Mouse (Mus musculus): Measurements from ENCODE around the gene Med23.

Gene Med23

DNA sequence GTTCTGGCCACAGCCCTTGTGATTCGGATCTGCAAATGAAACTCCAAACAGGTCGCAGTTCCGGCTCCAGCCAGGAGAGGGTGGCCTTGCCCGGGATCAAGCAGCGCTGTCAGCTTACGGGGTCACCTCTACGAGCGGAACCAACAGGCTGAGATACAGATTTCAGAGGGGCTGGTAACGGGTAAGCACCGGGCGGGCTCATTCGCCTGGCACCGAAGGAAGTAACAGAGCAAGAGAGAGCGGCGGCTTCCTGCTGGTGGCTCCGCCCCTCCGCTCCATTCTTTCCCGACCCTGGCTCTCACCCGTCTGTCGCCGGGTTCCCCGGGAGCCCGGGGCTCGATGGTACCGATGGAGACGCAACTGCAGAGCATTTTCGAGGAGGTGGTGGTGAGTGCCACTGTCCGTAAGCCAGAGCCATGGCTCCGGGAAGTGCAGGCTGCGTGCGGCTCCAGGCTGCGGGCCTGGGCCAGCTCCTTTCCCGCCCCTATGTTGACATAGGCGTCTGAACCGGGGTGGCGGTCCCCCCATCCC lies at the start of gene Med23:
Gene Med23, plus strand, starts transcription at position 227 of the 531 bp plus-strand sequence.
- in situ Hi-C loops (cut with MboI, MseI) = no loop called here

DNA sequence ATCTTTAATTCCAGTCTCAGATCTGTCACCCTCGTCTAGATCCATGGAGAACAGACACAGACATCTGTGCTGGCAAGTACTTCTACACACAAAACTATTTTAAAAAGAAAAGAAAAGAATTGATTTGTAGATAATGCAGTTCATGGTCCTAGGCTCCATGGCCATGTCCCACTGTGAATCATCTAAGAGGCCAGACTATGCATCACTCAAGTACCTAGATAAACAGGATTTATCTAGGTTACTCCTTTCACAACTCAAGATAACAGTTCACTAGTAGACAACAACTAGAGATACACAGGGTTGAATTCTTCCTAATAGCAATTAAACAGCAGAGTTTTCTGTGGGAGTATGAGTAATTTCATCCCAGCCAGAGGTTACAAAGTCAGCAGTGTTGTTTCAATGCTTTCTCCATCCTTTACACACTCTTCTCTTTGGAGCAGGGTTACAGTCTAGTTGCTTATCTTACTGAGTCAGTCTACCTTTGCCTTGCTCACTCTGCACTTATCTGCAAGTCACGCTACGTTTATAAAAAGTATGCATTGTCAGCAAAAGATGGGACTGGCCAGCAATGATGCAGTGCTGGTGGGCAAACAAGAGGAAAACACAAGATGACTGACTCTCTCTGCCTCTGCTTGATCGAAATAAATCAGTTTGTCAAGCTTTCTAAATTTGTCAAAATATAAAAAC lies 47.7 kb upstream of the Med23 start:
- in situ Hi-C loops (cut with MboI, MseI) = no loop called here

DNA sequence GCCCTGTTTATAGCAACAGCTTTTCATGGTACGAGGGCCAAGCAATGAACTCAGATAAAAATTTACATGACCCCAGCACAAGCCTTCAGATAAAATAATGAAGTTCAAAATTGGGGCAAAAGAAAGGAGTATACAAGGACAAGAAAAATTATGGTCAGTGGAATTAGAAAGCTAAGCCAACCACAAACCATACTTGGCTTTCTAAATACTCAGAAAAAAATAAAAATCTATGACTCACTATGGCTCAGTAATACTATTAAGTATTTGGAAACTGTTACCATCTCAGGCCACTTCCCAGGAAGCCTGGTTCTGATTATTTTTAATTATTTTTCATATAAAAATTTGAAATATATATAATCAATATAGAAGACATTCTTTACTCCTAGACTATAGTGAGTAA lies 46.9 kb upstream of the Med23 start:
- in situ Hi-C loops (cut with MboI, MseI) = no loop called here

DNA sequence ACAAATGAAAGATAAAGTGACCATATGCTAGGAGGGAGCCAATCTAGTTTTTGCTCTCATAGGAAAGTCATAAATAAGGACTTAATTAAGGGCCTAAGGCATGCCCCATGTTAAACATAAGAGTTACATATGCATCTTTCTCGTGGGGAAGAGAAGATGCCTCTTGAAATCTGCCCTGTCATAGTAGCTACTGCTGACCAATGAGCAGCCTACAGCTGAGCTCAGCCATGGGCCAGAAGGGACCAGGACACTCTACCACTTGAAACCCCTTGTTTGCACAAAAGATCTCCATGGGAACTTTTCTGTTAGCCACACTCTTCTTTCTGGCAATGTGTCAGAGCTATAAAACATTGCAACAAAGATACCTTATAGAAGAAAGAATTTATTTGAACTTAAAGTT lies 46.5 kb upstream of the Med23 start:
- in situ Hi-C loops (cut with MboI, MseI) = no loop called here

DNA sequence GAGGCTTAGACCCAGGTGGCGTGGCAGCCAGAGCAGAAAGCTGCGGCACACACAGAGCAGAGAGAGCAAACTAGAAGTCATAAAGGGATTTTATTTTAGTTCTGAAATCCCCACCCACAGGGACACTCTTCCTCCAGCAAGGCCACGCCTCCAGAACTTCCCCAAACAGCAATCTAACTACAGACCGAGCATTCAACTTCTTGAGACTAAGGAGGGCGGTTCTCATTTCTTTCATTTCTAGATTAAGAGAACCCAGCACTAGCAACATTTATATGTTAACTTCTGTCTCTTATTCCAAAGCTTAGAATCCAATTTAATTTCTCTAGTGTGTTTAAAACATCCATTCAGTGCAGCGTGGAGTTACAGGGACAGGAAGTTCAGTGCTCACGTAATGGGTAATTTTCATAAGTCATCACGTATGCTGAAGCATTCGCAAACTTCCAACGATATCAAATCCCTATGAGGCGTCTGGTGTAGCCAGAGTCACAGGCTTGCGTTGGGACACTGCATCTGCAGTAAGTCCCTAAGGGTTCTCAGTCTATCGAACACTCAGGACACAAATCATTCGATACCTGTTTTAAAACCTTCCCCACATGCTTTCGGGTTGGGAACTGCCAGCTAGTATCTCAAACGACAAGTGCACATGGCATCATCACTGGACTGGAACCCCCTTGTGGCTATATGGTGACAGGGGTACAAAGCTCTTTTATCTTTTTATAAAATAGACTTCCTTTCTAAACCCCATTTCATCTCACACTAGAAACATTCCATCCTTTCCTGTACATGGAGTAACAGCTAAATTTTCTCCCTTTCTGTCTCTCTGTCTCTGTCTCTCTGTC lies 45.9 kb upstream of the Med23 start:
- in situ Hi-C loops (cut with MboI, MseI) = no loop called here

DNA sequence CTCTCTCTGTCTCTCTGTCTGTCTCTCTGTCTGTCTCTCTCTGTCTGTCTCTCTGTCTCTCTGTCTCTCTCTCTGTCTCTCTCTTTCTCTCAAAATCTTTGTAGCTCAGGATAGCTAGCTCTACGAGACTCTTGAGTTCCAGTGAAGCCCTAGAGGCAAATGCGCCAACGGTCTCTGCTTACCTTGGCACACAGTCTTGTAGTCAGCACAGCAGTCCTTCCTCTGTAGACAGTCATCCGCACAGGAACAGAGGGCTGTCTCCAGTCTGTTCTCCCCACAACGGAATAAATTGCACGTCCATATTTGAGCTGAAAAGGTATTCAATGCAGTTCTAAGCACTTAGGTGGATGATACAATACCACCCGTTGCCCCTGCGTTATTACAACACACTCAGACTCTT lies 45.2 kb upstream of the Med23 start:
- in situ Hi-C loops (cut with MboI, MseI) = no loop called here

DNA sequence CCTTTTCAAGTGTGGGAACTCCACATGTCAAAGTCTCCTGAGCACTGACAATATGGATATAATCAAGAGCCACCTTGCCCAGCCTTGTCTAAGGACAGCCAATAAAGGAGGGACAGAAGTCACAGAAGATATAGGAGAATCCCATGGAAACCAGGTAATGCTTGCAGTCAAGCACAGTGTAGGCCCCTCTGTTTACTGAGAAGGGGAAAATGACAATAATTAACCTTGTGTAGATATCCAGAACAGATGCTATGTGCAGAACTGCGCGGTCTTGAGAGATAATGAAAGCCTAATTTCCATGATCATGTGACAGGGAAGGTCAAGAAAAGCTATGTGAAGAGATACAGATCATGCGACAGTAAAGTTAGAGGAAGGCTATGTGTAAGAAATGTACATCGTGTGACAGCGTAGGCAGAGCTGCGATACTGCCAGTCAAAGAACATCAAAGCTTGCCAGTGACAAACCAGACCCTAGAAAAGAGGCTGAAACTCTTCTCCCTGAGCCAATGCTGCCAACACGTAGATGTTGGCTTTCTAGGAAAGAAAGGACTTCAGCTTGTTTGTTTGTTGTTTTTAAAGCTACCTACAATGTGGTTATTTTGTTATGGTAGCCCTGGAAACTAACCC lies 44.2 kb upstream of the Med23 start:
- in situ Hi-C loops (cut with MboI, MseI) = no loop called here

DNA sequence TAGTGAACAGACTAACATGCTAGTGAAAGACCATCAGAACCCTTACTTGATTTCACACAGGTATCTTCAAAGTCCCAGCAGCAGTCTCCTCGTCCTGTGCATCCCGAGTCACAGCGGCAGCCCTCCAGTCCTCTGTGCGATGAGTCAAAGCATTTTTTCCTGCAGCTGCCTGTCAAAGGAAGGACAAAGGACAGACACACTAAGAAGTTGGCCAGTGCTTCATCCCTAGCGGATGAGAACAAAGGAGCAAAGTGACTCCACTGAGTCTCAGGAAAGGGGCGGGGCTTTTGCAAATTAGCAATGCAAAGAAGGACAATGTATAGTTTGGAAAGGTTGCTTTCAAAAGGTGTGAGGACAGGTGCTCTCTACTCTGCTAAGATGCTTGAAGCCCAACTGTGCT lies 43.7 kb upstream of the Med23 start:
- in situ Hi-C loops (cut with MboI, MseI) = no loop called here

DNA sequence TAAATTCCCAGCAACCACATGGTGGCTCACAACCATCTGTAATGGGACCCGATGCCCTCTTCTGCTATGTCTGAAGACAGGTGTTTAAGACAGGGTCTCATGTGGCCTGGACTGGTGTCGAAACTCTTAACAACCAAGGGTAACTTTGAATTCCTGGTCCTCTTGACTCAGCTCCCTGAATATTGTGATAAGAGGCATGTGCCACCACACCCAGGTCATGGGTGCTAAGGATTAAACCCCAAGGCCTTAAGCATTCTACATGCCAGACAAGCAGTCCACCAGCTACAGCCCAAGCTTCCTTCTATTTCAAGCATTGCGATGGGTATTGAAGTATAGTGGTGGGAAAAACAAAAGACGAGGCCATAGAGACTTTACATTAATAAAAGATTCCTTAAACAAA lies 41.6 kb upstream of the Med23 start:
- in situ Hi-C loops (cut with MboI, MseI) = no loop called here

DNA sequence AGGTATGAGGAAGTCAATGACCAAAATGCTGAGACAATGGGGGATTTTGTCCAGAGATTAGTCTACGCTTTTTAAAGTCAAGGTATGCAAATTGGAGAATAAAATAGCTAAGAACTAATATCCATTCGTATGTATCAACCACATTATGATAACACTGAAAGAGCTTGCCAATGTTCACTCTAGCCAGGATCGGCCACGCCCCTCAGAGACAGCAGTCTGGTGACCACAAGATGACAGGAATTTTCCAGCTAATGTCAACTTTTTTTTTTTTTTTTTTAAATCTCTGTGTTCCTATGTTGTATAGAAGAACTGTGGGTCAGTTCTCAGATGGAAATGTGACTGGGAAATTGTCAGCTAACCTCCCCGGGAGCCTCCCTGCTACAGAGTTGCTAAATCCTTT lies 39.3 kb upstream of the Med23 start:
- in situ Hi-C loops (cut with MboI, MseI) = no loop called here

DNA sequence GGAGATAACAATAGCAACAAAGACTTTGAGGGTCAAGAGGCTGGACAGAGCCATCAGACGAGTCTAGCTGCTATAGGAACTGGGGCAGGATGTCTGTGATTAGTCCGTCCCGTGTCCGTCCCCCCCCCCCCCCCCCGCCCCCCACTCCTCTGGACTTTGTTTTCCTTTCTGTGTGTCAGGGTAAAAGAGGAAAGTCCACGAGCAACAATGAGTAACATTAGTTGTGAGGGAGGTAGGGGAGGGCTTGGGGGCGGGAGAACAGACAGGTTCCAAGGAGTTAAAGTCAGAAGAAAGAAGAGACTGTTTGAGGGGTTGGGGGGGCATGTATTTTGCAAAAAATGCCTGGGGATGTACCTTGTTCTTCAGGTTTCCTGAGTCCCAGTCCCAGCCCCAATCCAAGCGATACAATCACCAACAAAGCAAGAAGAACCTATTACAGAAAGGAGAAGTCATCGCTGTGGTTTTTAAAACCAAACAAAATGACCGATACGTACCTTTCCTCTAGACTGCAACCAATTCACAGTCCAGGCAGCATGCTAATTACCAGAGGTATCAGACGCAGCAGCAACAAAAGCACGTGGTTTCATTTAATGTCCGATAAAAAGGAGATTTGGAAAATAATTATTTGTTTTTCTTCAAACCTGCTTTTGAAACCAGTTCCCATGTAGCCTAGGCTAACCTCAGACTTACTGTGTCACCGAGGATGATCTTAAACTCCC lies 38.2 kb upstream of the Med23 start:
- in situ Hi-C loops (cut with MboI, MseI) = no loop called here

DNA sequence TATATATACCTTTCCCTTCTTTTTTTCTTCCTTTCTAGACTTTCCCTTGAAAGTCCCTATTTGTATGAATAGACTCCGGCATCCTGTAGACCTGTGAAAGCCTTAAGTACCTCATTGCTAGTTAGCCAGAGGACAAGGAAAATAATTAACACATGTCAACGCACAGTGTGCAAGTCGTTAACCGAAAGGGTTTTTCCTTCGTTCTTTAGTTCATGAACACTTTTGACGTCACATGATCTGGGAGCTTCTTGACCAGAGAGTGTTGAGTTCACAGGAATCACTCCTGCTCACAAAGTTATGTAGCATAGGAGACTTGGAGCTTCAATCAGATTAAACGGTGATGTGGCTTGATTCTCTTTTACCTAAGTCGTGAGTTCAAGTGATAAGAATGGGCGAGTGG lies 37.5 kb upstream of the Med23 start:
- in situ Hi-C loops (cut with MboI, MseI) = no loop called here

DNA sequence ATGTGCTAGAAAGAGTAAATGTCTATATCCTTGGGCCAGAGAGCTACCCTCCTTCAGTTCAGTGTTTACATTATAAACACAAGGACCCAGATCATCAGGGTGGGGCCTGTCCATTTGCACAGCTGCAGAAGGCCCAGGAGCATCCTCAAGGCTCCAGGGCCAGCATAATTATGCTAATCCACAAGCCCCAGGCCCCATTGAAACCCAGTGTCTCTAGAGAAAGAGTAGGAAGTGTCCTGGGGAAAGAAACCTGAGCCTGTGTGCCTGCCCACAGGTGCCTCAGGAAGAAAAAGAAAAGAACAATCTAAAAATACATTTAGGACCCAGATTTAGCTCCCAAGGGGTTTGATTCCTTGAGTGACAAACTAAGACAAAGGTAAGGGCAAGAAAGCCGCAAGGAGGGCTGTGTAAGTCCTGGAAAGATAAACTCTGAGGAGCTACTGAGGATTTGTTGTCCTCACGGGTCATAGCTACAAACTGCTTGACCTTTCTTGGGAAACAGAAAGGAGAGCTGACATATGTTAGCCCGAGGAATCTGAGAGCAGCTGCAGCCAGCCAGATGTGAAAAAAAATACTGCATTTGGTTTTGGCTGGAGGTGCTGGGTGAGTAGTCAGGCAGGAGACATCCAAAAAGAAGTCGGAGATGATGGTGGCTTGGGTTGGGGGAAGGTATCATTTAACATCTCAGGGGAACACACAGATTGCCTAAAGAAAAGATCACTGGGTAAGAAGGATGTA lies 35.0 kb upstream of the Med23 start:
- in situ Hi-C loops (cut with MboI, MseI) = loop anchor here (5.0 kb wide), 1 partner anchor 98 kb away; no protein-coding TSS in a partner anchor

DNA sequence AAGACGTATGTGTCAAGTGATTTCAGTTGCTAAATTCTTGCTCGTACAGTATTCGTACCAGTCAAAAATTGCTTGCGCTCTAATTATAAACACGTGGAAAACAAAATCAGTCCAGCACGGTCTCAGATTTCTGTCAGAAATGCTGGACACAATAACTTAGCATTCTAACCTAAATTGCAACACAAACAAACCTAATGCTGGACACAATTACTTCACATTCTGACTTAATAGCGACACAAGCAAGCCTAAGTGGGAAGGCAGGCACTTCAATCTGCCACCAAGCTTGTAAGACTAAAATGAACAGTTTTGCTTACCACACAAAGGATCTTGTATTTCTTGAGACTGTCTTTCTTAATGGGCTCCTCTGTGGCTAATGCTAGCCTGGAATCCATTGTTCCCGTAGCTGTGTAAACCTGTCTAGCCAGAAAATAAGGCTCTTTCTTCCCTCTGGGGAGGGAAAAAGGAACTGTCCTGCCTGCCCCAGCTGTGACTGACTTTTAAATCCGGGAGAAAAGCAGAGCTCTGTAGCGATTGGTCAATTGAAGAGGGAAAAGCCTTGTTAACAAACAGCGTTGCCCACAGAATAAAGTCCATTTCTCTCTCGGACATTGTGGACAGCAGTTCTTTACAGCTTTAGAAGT lies 34.0 kb upstream of the Med23 start:
- in situ Hi-C loops (cut with MboI, MseI) = loop anchor here (5.0 kb wide), 1 partner anchor 99 kb away; no protein-coding TSS in a partner anchor

DNA sequence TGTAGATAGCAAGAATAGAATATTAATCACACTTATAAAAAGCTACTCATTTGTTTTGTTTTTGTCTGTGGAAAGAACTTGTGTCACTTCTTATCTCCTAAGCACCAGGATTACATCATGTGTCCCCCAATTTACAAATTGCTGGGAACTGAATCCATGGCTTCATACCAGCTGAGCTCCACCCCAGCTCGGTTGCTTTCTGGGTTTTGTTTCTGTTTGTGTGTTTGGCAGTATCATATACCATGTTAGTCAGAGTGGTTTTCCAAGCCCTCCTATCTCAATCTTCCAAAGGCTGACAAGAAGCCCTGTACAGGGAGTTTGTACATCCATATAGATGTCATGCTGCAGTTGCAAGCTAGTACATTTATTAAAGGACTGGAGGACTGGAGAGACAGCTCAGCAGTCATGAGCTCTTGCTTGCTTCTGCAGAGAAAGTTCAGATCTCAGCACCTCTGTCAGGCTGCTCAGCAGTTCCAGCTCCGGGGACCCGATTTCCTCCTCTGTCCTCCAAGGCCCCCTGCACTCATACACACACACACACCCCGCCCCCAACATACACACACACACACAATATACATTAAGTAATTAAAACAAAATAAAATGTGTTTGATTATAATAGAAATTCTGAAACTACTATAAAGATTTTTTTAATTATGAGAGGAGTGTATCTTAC lies 33.3 kb upstream of the Med23 start:
- in situ Hi-C loops (cut with MboI, MseI) = loop anchor here (5.0 kb wide), 1 partner anchor 99 kb away; no protein-coding TSS in a partner anchor

DNA sequence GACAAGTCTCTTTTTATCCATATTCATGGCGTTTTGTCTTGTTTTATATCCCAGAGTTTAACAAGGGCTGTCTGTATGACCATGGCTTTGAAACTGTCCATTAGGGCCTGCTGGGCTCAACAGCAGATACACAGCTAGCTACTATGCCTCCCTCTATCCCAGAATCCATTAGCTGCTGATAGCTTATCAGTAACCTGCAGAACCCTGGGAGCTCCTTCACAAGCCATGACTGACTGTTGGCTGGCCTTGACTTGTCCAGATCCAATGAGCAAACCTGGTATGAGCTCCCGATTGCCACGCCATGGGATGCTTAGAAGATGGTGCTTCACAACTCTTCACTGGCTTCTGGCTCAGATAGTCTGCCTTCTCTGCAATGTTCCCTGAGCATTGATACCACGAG lies 29.0 kb upstream of the Med23 start:
- in situ Hi-C loops (cut with MboI, MseI) = no loop called here

DNA sequence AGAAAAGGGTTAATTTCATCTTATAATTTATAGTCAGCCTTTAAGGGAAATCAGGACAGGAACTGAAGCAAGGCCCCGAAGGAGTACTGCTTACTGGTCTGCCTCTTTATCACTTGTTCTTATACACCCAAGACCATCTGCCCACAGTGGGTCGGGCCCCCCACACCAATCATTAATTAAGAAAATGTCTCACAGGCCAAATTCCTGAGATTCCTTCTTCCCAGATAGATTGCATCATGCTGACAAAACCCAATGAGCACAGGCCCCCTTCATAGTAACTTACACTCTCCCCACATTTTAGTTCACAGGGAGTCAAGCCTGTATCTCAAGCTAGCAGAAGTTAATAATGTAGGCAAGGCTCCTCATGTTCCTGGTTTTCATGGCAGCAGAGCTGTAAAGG lies 27.8 kb upstream of the Med23 start:
- in situ Hi-C loops (cut with MboI, MseI) = no loop called here

DNA sequence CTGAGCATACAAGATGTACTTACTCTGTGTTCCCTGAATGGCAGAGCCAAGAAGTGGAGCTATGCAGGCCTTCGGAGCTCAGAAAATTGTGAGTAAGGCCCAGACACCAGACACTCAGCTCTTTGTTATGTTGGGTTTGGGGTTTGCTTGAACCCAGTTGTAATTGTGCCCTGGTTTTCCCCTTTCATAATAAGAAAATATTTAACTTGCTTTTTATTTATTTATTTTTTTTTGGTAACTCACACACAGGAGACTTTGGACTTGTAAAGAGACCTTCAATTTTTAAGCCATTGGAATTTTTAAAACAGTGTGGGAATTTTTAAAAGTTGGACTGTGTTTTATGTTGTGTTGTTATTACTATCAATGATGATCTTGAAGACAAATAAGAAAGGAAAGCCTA lies 27.1 kb upstream of the Med23 start, which contains the start of gene Enpp3:
Gene Enpp3, minus strand, starts transcription at position 148 of the 400 bp plus-strand sequence.
- in situ Hi-C loops (cut with MboI, MseI) = no loop called here

DNA sequence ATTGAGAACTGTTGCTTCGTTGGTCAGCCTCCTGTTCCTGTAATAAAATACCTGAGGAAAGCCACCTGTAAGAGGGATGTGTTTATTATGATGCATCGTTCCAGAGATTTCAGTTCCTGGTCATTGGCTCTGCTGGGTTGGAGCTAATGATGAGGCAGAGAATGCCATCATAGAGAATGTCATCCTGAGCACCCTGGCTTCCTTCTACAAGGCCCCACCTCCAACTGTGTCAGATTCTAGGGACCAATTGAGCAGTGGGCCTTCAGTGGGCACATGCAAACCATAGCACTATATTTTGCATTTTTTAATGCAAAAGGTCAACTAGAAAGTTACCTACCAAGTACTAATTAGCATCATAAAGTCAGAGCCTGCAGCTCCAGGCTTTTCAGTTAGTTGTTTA lies 6.6 kb upstream of the Med23 start:
- in situ Hi-C loops (cut with MboI, MseI) = no loop called here

DNA sequence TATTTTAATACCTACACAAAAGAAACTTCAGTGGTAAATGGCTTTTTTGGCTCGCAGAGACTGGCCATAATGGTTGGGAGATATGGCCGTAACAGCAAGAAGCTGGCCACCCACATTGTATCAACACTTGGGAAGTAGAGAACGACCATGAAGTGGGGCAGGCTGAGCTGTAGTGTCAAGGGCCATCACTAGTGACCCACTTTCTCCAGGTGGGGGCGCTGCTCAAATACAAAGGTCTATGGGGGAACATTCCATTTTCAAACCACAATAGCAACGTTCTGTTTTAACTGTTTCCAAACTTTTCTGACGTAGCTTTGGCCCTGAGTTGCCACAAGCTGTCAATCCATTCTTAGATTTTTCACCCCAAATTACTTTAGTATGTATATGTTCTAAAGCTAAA lies 5.4 kb upstream of the Med23 start:
- in situ Hi-C loops (cut with MboI, MseI) = no loop called here
